50 mouse cellular contexts compared by ENCODE assay signal in the genomic region with DNA sequence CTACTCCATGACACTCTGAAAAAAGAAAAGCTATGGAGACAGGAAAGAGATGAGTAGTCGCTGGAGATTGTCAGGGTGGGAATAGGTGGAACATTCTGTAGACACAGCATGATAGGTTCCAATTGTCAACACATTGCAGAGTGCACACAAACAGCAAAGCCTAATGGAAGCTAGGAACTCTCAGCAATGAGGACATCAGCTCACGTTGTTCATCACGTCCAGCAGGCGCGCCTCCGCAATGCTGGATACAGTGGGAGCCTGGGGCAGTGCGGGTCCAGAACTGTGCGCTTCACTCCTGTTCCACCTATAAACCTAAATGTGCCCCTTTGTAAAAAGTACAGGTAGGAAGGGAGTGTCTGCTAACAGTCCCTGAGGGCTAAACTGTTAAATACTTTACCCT. TPM values are rescaled to one million over a fixed set of nuclear protein-coding genes. Genes with fewer than 3 reads are reported as not detected.
"Had no signal": no experiment of that assay in that cellular context is flagged by ENCODE, and none has a peak within 500 bp of the region (broad histone marks: within the 10 kb centered on the region; RNA-seq: fewer than 3 reads in every experiment).

No protein-coding gene starts in this region.

- H3K4me2 ChIP-seq: heart, embryonic 11.5 days; heart, embryonic 12.5 days; heart, embryonic 13.5 days; heart, embryonic 15.5 days; hindbrain, embryonic 12.5 days; hindbrain, embryonic 13.5 days; hindbrain, embryonic 14.5 days; hindbrain, embryonic 15.5 days; intestine, embryonic 15.5 days; kidney, embryonic 15.5 days had no signal

- H3K4me3 ChIP-seq: heart, embryonic 10.5 days; heart, embryonic 12.5 days; heart, embryonic 13.5 days; heart, embryonic 15.5 days; hindbrain, embryonic 10.5 days; hindbrain, embryonic 12.5 days; hindbrain, embryonic 13.5 days; hindbrain, embryonic 15.5 days; intestine, embryonic 15.5 days; kidney, embryonic 15.5 days; layer of hippocampus, adult 2 months had no signal

- DNase-seq: heart, postnatal 14 days; heart, postnatal 36 days; heart, postnatal 4 days; kidney, adult 11 months; kidney, adult 18-20 months; kidney, adult 2 months; kidney, adult 8-10 months; kidney, adult 9 months; kidney, postnatal 10 days; kidney, postnatal 14 days; kidney, postnatal 25 days; kidney, postnatal 36 days; kidney, postnatal 4 days; layer of hippocampus, adult 9-11 months; layer of hippocampus, postnatal 36 days had no signal

- H3K27me3 ChIP-seq: heart, embryonic 12.5 days; heart, embryonic 13.5 days; heart, embryonic 15.5 days; hindbrain, embryonic 12.5 days; hindbrain, embryonic 13.5 days; hindbrain, embryonic 15.5 days; intestine, embryonic 15.5 days; kidney, embryonic 15.5 days had no signal

- ATAC-seq: hindbrain, embryonic 16.5 days; hindbrain, postnatal 0 days; inflammation-experienced regulatory T-cells, adult 6 months; intestine, embryonic 15.5 days; intestine, embryonic 16.5 days; intestine, postnatal 0 days had no signal

RNA-seq across cellular contexts. Expression of a gene that starts 21.1 kb away (rescaled TPM):
- total RNA-seq: hematopoietic stem cell, adult 5-6 weeks had no signal
- polyA plus RNA-seq: heart, embryonic 14.5 days; inflammation-experienced regulatory T-cells, adult 6 months had no signal

RNA-seq across cellular contexts. Expression of a gene that starts 38.6 kb away (rescaled TPM):
- total RNA-seq: heart, postnatal 14 days; heart, postnatal 25 days; heart, postnatal 36 days; hematopoietic stem cell, adult 5-6 weeks; hindbrain, postnatal 0 days; layer of hippocampus, adult 18-20 months; layer of hippocampus, adult 2 months; layer of hippocampus, adult 8-10 months; layer of hippocampus, postnatal 10 days; layer of hippocampus, postnatal 14 days; layer of hippocampus, postnatal 25 days; layer of hippocampus, postnatal 36 days; left cerebral cortex, adult 18-20 months had no signal
- polyA plus RNA-seq: hindbrain, embryonic 14.5 days; hindbrain, embryonic 16.5 days; hindbrain, postnatal 0 days; intestine, embryonic 14.5 days; intestine, postnatal 0 days; kidney, adult 2 months; kidney, postnatal 0 days; large intestine, adult 2 months had no signal

RNA-seq across cellular contexts. Expression of a gene that starts 52.6 kb away (rescaled TPM):
- total RNA-seq: heart, postnatal 14 days; heart, postnatal 25 days; heart, postnatal 36 days; heart, postnatal 4 days; hematopoietic stem cell, adult 5-6 weeks; hindbrain, postnatal 0 days; layer of hippocampus, adult 18-20 months; layer of hippocampus, adult 2 months; layer of hippocampus, adult 8-10 months; layer of hippocampus, postnatal 10 days; layer of hippocampus, postnatal 14 days; layer of hippocampus, postnatal 25 days; layer of hippocampus, postnatal 36 days; left cerebral cortex, adult 18-20 months had no signal
- polyA plus RNA-seq: heart, embryonic 11.5 days; heart, embryonic 12.5 days; heart, embryonic 13.5 days; heart, embryonic 14.5 days; heart, embryonic 15.5 days; heart, postnatal 0 days; hindbrain, embryonic 10.5 days; hindbrain, embryonic 11.5 days; hindbrain, embryonic 14.5 days; hindbrain, embryonic 15.5 days; hindbrain, embryonic 16.5 days; hindbrain, postnatal 0 days; inflammation-experienced regulatory T-cells, adult 6 months; intestine, embryonic 14.5 days; intestine, embryonic 15.5 days; intestine, embryonic 16.5 days; intestine, postnatal 0 days; kidney, adult 2 months; large intestine, adult 2 months had no signal

RNA-seq across cellular contexts. Expression of a gene that starts 59.9 kb away (rescaled TPM):
- total RNA-seq: heart, postnatal 14 days; heart, postnatal 25 days; heart, postnatal 36 days; heart, postnatal 4 days; hematopoietic stem cell, adult 5-6 weeks had no signal
- polyA plus RNA-seq: heart, embryonic 10.5 days; heart, embryonic 11.5 days; heart, embryonic 12.5 days; heart, embryonic 16.5 days; heart, postnatal 0 days; inflammation-experienced regulatory T-cells, adult 6 months; intestine, embryonic 14.5 days; intestine, embryonic 15.5 days; intestine, embryonic 16.5 days; intestine, postnatal 0 days; kidney, adult 2 months; kidney, embryonic 14.5 days; kidney, embryonic 16.5 days; large intestine, adult 2 months had no signal
